Mouse (Mus musculus) bone marrow macrophage, adult 2 months (primary cell): ENCODE data around the gene Gm3238.
"Not testable (repeated sequence)": the region's sequence is repeated elsewhere in the genome, so short reads cannot be mapped to it uniquely, and the experiment has no call there.

ENCODE experiments used
- CTCF ChIP-seq: IDR thresholded peaks from 2 replicates; pipeline ENCODE4 v1.5.1; 2012; ENCODE audit warnings: low read depth, mild to moderate bottlenecking, low read length, moderate library complexity
- POLR2A ChIP-seq: IDR thresholded peaks from 2 replicates; pipeline ENCODE4 v1.6.1; 2012; ENCODE audit warnings: mild to moderate bottlenecking, low read depth, low read length, borderline replicate concordance

- TF ChIP-seq POLR2A, CTCF: not testable (repeated sequence)
Measured at GRCm38 (mm10) chr10:77752312-77752711, 18.8 kb downstream of the Gm3238 start.
